Mouse (Mus musculus): Measurements from ENCODE around the gene Igsf8. TPM values are rescaled to one million over a fixed set of nuclear protein-coding genes. Genes with fewer than 3 reads are reported as not detected.
A peak's percentile ranks its signal among the peaks of the same experiment; 100 is the strongest.

Igsf8 gene
- total RNA-seq, 2 experiments from 2014 or later = 26.5 to 32.3 TPM

- DNase-seq = no peak
Observed at GRCm38 (mm10) chr1:172302851-172303250, 41.4 kb downstream of the Igsf8 start.

- no peak for DNase-seq
Observed at GRCm38 (mm10) chr1:172304443-172304842, 43.0 kb downstream of the Igsf8 start.

DNA sequence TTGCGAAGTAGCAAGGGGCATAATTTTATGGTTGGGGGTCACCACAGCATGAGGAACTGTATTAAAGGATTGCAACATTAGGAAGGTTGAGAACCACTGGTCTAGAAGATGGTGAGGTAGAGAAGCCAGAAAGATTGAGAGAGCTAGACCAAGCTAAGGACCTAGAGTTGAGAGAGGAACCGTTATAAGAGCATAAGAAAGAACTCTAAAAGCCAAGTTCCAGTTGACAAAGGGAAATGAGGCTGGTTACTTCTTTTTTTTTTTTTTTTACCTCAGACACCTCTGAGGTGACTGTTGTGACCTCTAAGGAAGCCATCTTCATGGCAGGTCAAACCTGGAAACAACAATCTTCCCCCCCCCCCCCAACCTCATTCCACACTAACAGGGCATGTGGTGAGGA, 43.7 kb downstream of the Igsf8 start:
- no peak for DNase-seq

- DNase-seq = no peak
Observed at GRCm38 (mm10) chr1:172305635-172306034, 44.2 kb downstream of the Igsf8 start.

DNA sequence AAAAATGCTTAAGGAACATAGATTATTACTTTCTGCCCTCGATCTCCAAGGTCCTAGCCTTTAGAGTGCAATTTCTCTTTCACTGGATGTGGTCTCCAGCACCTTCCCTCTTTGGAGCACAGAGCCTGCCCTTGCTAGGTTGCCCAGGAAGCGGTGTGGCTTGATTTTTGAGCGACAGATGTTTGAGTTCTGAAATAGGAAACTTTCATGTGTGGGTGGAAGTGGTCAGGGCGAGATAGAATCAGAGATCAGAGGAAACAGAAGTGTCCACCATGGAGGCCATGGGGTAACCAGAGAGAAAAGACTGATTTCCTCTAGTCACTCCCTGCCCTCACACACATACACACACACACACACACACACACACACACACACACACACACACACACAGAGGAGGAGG, 44.8 kb downstream of the Igsf8 start:
- no peak for DNase-seq

DNA sequence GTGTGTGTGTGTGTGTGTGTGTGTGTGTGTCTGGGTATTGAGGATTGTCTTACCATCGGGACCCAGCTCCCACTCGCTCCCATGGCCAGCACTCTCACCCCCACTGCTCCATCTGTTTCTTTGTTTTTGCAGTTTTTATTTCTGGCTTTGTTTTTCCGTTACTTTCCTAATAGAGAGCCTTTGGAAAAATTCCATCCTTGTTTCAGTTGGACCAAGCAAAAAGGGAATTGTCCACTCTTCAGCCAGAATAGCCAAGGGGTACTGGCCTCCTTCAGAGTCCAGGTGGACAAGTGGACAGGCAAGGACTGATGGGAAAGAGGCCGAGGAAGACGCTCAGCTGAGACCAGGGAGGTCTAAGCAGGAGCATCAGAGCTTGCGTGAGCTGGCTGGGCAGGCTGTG, 45.4 kb downstream of the Igsf8 start:
- no peak for DNase-seq

- DNase-seq = no peak
Observed at GRCm38 (mm10) chr1:172307936-172308335, 46.5 kb downstream of the Igsf8 start.

- DNase-seq = no peak
Observed at GRCm38 (mm10) chr1:172308409-172308808, 47.0 kb downstream of the Igsf8 start.

- peak; percentile 93 for DNase-seq
Observed at GRCm38 (mm10) chr1:172309699-172310398, 48.4 kb downstream of the Igsf8 start.

DNA sequence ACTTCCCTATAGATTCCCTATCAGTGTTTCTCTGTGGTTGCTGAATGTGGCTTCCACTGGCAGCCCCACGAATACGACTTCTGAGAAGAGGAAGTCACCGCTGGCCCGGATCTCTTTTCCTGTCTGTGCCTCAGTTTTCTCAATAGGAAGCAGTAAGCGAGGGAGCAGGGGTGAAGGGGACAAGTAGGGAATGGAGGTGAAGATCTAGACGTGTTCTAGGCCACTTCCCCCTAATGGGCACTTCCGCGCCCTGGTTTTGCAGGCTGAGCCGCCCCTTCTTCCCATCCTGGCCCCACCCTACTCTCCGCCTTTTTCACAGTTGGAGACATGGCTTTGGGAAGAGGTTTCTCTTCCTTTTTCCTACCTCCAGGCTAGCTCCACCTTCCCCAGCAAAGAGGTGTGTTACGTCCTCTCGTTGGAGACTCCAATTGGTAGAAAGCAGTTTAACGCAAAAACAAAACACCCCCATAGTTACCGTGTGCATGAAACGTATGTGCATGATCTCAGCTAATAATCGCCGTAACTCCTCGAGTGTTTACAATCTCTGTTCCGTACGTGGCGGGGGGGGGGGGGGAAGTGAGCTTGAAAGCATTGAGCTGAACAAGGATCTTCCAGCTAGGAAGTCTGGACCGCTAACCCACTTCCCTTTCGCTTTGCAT, 49.9 kb downstream of the Igsf8 start:
- DNase-seq = peak; percentile 79

GRCm38 (mm10) chr1:172311921-172312767, 50.7 kb downstream of the Igsf8 start:
- DNase-seq = peak; percentile 96

GRCm38 (mm10) chr1:172312768-172313561, 51.5 kb downstream of the Igsf8 start:
- DNase-seq = no peak

GRCm38 (mm10) chr1:172313613-172314411, 52.4 kb downstream of the Igsf8 start:
- DNase-seq = no peak

GRCm38 (mm10) chr1:172314911-172315310, 53.5 kb downstream of the Igsf8 start:
- no peak for DNase-seq

DNA sequence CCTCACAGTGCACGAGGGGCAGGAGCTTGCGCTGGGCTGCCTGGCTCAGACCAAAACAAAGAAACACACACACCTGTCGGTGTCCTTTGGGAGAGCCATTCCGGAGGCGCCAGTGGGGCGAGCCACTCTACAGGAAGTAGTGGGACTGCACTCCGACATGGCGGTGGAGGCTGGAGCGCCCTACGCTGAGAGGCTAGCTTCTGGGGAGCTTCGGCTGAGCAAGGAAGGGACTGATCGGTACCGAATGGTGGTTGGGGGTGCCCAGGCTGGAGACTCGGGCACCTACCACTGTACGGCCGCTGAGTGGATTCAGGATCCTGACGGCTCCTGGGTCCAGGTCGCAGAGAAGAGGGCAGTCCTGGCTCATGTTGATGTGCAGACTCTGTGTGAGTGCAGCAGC, 56.0 kb downstream of the Igsf8 start:
- no peak for DNase-seq

DNA sequence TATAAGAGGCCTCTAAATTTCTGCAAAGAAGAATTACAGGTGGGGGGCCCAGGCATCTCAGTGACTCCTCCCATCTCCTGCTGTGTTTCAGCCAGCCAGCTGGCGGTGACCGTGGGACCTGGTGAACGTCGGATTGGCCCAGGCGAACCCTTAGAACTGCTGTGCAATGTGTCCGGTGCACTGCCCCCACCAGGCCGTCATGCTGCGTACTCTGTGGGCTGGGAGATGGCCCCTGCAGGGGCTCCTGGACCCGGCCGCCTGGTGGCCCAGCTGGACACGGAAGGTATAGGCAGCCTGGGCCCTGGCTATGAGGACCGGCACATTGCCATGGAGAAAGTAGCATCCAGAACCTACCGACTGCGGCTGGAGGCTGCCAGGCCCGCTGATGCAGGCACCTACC, 56.5 kb downstream of the Igsf8 start:
- no peak for DNase-seq

DNA sequence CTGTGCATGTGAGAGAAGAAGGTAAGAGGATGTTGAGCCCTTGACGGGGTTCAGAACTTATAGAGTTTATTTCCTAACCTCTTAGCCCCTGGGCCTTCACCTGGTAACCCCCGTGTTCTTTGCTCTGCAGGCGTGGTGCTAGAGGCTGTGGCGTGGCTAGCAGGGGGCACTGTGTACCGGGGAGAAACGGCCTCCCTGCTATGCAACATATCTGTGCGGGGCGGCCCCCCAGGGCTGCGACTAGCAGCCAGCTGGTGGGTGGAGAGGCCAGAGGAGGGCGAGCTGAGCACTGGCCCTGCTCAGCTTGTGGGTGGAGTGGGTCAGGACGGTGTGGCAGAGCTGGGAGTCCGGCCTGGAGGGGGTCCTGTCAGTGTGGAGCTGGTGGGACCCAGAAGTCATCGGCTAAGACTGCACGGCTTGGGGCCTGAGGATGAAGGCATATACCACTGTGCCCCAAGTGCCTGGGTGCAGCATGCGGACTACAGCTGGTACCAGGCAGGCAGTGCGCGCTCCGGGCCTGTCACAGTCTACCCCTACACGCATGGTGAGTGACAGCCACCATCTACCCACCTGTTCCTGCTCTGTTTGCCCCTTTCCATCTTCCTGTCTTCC, 57.1 kb downstream of the Igsf8 start:
- no peak for DNase-seq

DNA sequence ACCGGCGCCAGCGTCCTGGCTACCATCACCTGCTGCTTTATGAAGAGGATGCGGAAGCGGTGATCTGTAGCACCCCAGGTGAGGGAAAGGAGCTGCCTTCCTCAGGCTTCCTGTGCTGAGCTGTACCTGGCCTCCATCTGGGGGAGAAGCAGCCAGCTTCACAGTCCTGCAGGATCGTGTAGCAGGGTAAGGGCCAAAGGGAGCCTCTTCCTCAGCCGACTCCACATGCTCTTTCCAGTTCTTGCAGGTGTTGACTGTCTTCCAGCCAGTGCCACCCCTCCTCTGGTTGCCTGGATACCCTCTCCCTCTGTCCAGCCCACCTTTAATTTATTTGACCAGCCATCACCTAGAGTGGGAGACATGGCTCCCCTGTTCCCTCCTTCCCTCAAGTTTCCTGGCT, 57.9 kb downstream of the Igsf8 start:
- DNase-seq = no peak

DNA sequence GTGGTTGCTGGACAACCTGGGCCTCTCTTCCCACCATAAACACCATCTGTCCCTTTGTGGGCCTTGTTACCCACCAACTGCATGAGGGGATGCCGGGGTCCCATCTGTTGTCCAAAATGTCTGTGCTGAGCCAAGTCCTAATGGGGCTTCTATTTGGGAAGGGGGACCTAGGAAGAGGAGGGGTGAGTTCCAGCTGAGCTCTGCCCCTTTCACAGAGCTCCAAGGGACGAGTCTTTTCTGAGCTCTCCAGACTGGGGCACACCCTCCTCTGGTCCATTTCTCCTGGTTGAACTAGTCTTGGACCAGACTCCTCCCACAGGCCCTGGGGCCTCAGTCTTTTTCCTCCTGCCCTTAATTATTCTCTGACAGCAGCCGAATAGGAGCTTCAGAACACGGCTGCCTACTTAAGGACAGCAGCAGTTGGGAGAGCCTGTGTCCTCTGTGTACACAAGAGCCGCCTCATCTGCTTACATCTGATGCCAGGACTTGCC, 58.5 kb downstream of the Igsf8 start:
- DNase-seq = no peak

DNA sequence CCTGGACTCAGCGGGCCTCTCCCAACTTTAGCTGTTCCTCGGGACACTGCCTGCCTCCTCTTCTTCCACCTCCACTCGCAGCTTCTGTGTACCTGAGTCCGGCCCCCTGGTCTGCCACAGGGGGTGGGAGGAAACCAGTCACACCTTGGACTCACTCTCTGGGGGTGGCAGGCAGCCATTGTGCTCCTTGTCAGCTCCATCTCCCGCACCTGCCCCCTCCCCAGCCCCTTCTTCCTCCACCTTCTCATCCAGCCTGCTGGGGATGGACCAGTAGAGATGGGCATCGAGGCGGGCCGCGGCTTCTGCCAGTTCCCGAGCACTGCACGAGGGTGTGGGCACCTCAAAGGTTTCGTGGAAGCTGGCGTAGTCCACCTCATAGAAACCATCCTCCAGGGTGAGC, 61.3 kb downstream of the Igsf8 start:
- DNase-seq = no peak

GRCm38 (mm10) chr1:172323298-172323697, 61.9 kb downstream of the Igsf8 start:
- DNase-seq = no peak
